Comparison of ENCODE assay signal across 20 mouse cellular contexts in the genomic region with DNA sequence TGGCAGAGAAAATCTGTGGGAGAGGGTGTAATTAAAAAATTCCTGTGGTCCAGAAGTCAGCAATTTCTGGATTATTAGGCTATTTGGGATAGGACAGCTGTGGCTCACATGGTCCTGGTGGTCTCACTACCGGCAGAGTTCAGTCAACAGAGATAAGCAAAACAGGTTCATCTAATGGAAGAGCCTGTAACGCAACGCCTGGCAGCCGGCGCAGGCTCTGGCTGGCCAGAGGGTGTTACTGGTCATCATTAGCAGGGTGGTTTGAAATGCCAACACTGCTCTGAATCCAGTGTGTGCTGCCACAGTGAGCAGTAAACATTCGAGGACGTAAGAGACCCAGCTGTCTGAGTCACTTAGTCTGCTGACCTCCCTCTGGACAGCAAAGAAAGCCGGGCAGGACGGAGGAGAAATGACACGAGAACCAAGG. TPM values are rescaled to one million over a fixed set of nuclear protein-coding genes. Genes with fewer than 3 reads are reported as not detected.
DNase-seq lines count a peak whose midpoint lies in the region.
"Had no signal": no experiment of that assay in that cellular context is flagged by ENCODE, and none has a peak within 500 bp of the region (broad histone marks: within the 10 kb centered on the region; RNA-seq: fewer than 3 reads in every experiment).

No protein-coding gene starts in this region.

- peak; percentile 66 for DNase-seq in gastrocnemius, adult 18-20 months (ENCODE audit: low spot score)
- no peak for DNase-seq in gastrocnemius, postnatal 10 days
- DNase-seq in 3134 (ENCODE audit: extremely low read depth, insufficient read length, low spot score) (peak; percentile 71), MN1 (ENCODE audit: low spot score) (peak; percentile 43)
- peak; percentile 58 for DNase-seq in gastrocnemius, postnatal 25 days
- DNase-seq in lung, postnatal 25 days (ENCODE audit: low spot score), result no peak
- no peak for DNase-seq in lung, postnatal 36 days
- DNase-seq: cerebellum, adult 9-11 months; forebrain, postnatal 0 days; heart, postnatal 4 days; kidney, adult 2 months; kidney, postnatal 36 days; layer of hippocampus, postnatal 36 days; liver, postnatal 0 days; thymus, adult 18-20 months; thymus, postnatal 36 days had no signal

RNA-seq across cellular contexts. Expression of a gene that starts 44.8 kb away (rescaled TPM):
- total RNA-seq in gastrocnemius, adult 18-20 months (2021), result 100 to 1,000 TPM; 155 to 182 TPM
- total RNA-seq in gastrocnemius, postnatal 10 days (2021), result 100 to 1,000 TPM in 1 of 2 experiments, 10 to 100 TPM in 1; 92.3 to 108 TPM
- total RNA-seq in gastrocnemius, postnatal 25 days (2021), result 100 to 1,000 TPM; 140 to 156 TPM

RNA-seq across cellular contexts. Expression of a gene that starts 50.6 kb away (rescaled TPM):
- total RNA-seq in gastrocnemius, adult 18-20 months (2021), result not detected
- total RNA-seq in gastrocnemius, postnatal 10 days (2021), result not detected
- not detected for total RNA-seq in gastrocnemius, postnatal 25 days (2021)
- total RNA-seq: forebrain, postnatal 0 days; heart, postnatal 4 days; layer of hippocampus, adult 8-10 months; layer of hippocampus, postnatal 36 days; left cerebral cortex, postnatal 10 days; megakaryocyte progenitor cell, adult 5-6 weeks; neutrophil, adult 5-6 weeks had no signal

RNA-seq across cellular contexts. Expression of a gene that starts 55.2 kb away (rescaled TPM):
- not detected for total RNA-seq in gastrocnemius, adult 18-20 months (2021)
- total RNA-seq in gastrocnemius, postnatal 10 days (2021), result not detected
- total RNA-seq in gastrocnemius, postnatal 25 days (2021), result not detected
- total RNA-seq: forebrain, postnatal 0 days; heart, postnatal 4 days; layer of hippocampus, adult 8-10 months; layer of hippocampus, postnatal 36 days; left cerebral cortex, postnatal 10 days; megakaryocyte progenitor cell, adult 5-6 weeks; neutrophil, adult 5-6 weeks had no signal

RNA-seq across cellular contexts. Expression of a gene that starts 58.6 kb away (rescaled TPM):
- 10 to 100 TPM; 43.4 to 45.4 TPM for total RNA-seq in gastrocnemius, adult 18-20 months (2021)
- 10 to 100 TPM; 58.0 to 63.8 TPM for total RNA-seq in gastrocnemius, postnatal 10 days (2021)
- 10 to 100 TPM; 38.6 to 45.3 TPM for total RNA-seq in gastrocnemius, postnatal 25 days (2021)

RNA-seq across cellular contexts. Expression of a gene that starts 59.9 kb away (rescaled TPM):
- total RNA-seq in gastrocnemius, adult 18-20 months (2021), result under 1 TPM in 1 of 2 experiments, not detected in 1; 0.38 TPM
- under 1 TPM in 1 of 2 experiments, not detected in 1; 0.14 TPM for total RNA-seq in gastrocnemius, postnatal 10 days (2021)
- total RNA-seq in gastrocnemius, postnatal 25 days (2021), result not detected
- total RNA-seq: layer of hippocampus, postnatal 36 days; megakaryocyte progenitor cell, adult 5-6 weeks; neutrophil, adult 5-6 weeks had no signal

Comparison
In these comparisons a context has a peak if more than half of its experiments do, and no peak if none do; other contexts are left out.
1. DNase-seq: peak in gastrocnemius, adult 18-20 months (single experiment), 3134 (single experiment), MN1 (single experiment) and gastrocnemius, postnatal 25 days (single experiment); none in gastrocnemius, postnatal 10 days (single experiment), lung, postnatal 25 days (single experiment) and lung, postnatal 36 days (single experiment).